Mouse (Mus musculus) MEL (cell line): Measurements from ENCODE around the gene Neil1. TPM values are rescaled to one million over a fixed set of nuclear protein-coding genes. Genes with fewer than 3 reads are reported as not detected.

Source experiments
- DNase-seq: peaks from one replicate; pipeline ENCODE4 v3.0.0; 2011; ENCODE audit warnings: low read depth, low spot score
- H3K27ac ChIP-seq: 2 replicates; pipeline ENCODE4 v1.5.1; 2012; ENCODE audit warnings: low read depth, mild to moderate bottlenecking, control low read depth, low read length, moderate library complexity; ENCODE audit not compliant: control insufficient read depth
- H3K27me3 ChIP-seq, 2 experiments: fragments of 150-350 bp in 1 of 2; sonication (generic) in 1 of 2; 2 replicates each; pipeline ENCODE4 v1.6.1; 2012; ENCODE audit warnings: low read length in 2 of 2, mild to moderate bottlenecking in 2 of 2, improper control_type of control experiment in 1 of 2, moderate library complexity in 1 of 2; ENCODE audit not compliant: insufficient read depth in 2 of 2, control insufficient read depth in 1 of 2
- H3K36me3 ChIP-seq, 2 experiments: 2 replicates each; pipeline ENCODE4 v1.6.1; 2012 to 2014; ENCODE audit warnings: low read length in 2 of 2, improper control_type of control experiment in 1 of 2, inconsistent platforms in 1 of 2, mild to moderate bottlenecking in 1 of 2; ENCODE audit not compliant: insufficient read depth in 2 of 2, control insufficient read depth in 1 of 2
- H3K4me1 ChIP-seq, 2 experiments: fragments of 150-350 bp in 1 of 2; sonication (generic) in 1 of 2; 2 replicates each; pipeline ENCODE4 v1.6.1; 2012; ENCODE audit warnings: low read length in 2 of 2, improper control_type of control experiment in 1 of 2, mild to moderate bottlenecking in 1 of 2; ENCODE audit not compliant: insufficient read depth in 2 of 2, control insufficient read depth in 1 of 2
- H3K4me3 ChIP-seq, 2 experiments: fragments of 150-350 bp in 1 of 2; sonication (generic) in 1 of 2; 2 replicates each; pipeline ENCODE4 v1.5.1; 2012; ENCODE audit warnings: low read depth in 2 of 2, low read length in 2 of 2, mild to moderate bottlenecking in 2 of 2, moderate library complexity in 2 of 2, control low read depth in 1 of 2, improper control_type of control experiment in 1 of 2; ENCODE audit not compliant: control insufficient read depth in 1 of 2, insufficient read depth in 1 of 2
- H3K79me2 ChIP-seq: 2 replicates; pipeline ENCODE4 v1.6.1; 2012; ENCODE audit warnings: mild to moderate bottlenecking, low read length, moderate library complexity; ENCODE audit not compliant: control insufficient read depth, poor library complexity, insufficient read depth
- H3K9ac ChIP-seq: 2 replicates; pipeline ENCODE4 v1.6.1; 2012; ENCODE audit warnings: low read depth, mild to moderate bottlenecking, control low read depth, low read length, moderate library complexity; ENCODE audit not compliant: control insufficient read depth, poor library complexity, severe bottlenecking
- H3K9me3 ChIP-seq: fragments of 150-350 bp; sonication (generic); replicated peaks from 2 replicates; pipeline ENCODE4 v1.6.1; 2012; ENCODE audit warnings: mild to moderate bottlenecking, low read length, improper control_type of control experiment, moderate library complexity; ENCODE audit not compliant: insufficient read depth
- BHLHE40 ChIP-seq: IDR thresholded peaks from 2 replicates; pipeline ENCODE4 v1.6.1; 2012; ENCODE audit warnings: low read depth, mild to moderate bottlenecking, inconsistent platforms, low read length, improper control_type of control experiment, borderline replicate concordance
- CHD1 ChIP-seq: IDR thresholded peaks from 2 replicates; pipeline ENCODE4 v1.6.1; 2012; ENCODE audit warnings: low read depth, mild to moderate bottlenecking, inconsistent platforms, low read length, improper control_type of control experiment
- CHD2 ChIP-seq: IDR thresholded peaks from 2 replicates; pipeline ENCODE4 v1.6.1; 2011; ENCODE audit warnings: low read length, improper control_type of control experiment
- CTCF ChIP-seq, 3 experiments: IDR thresholded peaks in 2 of 3; conservative IDR thresholded peaks in 1 of 3; 2 replicates each; pipeline ENCODE4 v1.5.1; 2011 to 2012; ENCODE audit warnings: low read length in 3 of 3, low read depth in 2 of 3, mild to moderate bottlenecking in 2 of 3, improper control_type of control experiment in 1 of 3, inconsistent platforms in 1 of 3, mixed read lengths in 1 of 3, moderate library complexity in 1 of 3; ENCODE audit not compliant: control insufficient read depth in 1 of 3, insufficient read depth in 1 of 3, poor library complexity in 1 of 3, severe bottlenecking in 1 of 3
- E2F4 ChIP-seq: IDR thresholded peaks from 2 replicates; pipeline ENCODE4 v1.6.1; 2011; ENCODE audit warnings: low read depth, low read length, improper control_type of control experiment, borderline replicate concordance
- EP300 ChIP-seq, 2 experiments: IDR thresholded peaks; 2 replicates each; pipeline ENCODE4 v1.6.1; 2011; ENCODE audit warnings: improper control_type of control experiment in 2 of 2, low read length in 2 of 2, low read depth in 1 of 2, mild to moderate bottlenecking in 1 of 2
- GATA1 ChIP-seq: IDR thresholded peaks from 2 replicates; pipeline ENCODE4 v1.6.1; 2011; ENCODE audit warnings: low read depth, low read length, improper control_type of control experiment
- HCFC1 ChIP-seq: IDR thresholded peaks from 2 replicates; pipeline ENCODE4 v1.6.1; 2012; ENCODE audit warnings: low read depth, mild to moderate bottlenecking, inconsistent platforms, low read length, improper control_type of control experiment, moderate library complexity
- JUND ChIP-seq: IDR thresholded peaks from 2 replicates; pipeline ENCODE4 v1.6.1; 2011; ENCODE audit warnings: low read depth, mild to moderate bottlenecking, improper control_type of control experiment, low read length
- MAX ChIP-seq: IDR thresholded peaks from 2 replicates; pipeline ENCODE4 v1.6.1; 2011; ENCODE audit warnings: low read length, improper control_type of control experiment
- MAZ ChIP-seq: IDR thresholded peaks from 2 replicates; pipeline ENCODE4 v1.6.1; 2012; ENCODE audit warnings: low read depth, mild to moderate bottlenecking, inconsistent platforms, low read length, improper control_type of control experiment
- MEF2A ChIP-seq: IDR thresholded peaks from 2 replicates; pipeline ENCODE4 v1.6.1; 2014; ENCODE audit warnings: low read depth, mild to moderate bottlenecking, inconsistent platforms, low read length, improper control_type of control experiment; ENCODE audit not compliant: poor library complexity, insufficient replicate concordance, severe bottlenecking; ENCODE audit errors: extremely low read depth
- MYB ChIP-seq: IDR thresholded peaks from 2 replicates; pipeline ENCODE4 v1.6.1; 2011; ENCODE audit warnings: mild to moderate bottlenecking, low read depth, low read length, improper control_type of control experiment
- NELFE ChIP-seq: IDR thresholded peaks from 2 replicates; pipeline ENCODE4 v1.6.1; 2011; ENCODE audit warnings: low read depth, low read length, improper control_type of control experiment
- POLR2A ChIP-seq, 2 experiments: IDR thresholded peaks; 2 replicates each; pipeline ENCODE4 v1.6.1; 2011 to 2012; ENCODE audit warnings: low read length in 2 of 2, mild to moderate bottlenecking in 2 of 2, control low read depth in 1 of 2, improper control_type of control experiment in 1 of 2, low read depth in 1 of 2, moderate library complexity in 1 of 2; ENCODE audit not compliant: control insufficient read depth in 1 of 2, insufficient read depth in 1 of 2, poor library complexity in 1 of 2
- POLR2AphosphoS2 ChIP-seq: IDR thresholded peaks from 2 replicates; pipeline ENCODE4 v1.6.1; 2011; ENCODE audit warnings: low read length, improper control_type of control experiment
- RCOR1 ChIP-seq: IDR thresholded peaks from 2 replicates; pipeline ENCODE4 v1.6.1; 2012; ENCODE audit warnings: low read depth, mild to moderate bottlenecking, inconsistent platforms, low read length, improper control_type of control experiment
- SIN3A ChIP-seq: IDR thresholded peaks from 2 replicates; pipeline ENCODE4 v1.6.1; 2012; ENCODE audit warnings: low read length, improper control_type of control experiment, inconsistent platforms
- TBP ChIP-seq: IDR thresholded peaks from 2 replicates; pipeline ENCODE4 v1.8.0; 2011; ENCODE audit warnings: low read depth, low read length, improper control_type of control experiment
- TCF12 ChIP-seq: IDR thresholded peaks from 2 replicates; pipeline ENCODE4 v1.6.1; 2014; ENCODE audit warnings: low read depth, mild to moderate bottlenecking, inconsistent platforms, low read length, improper control_type of control experiment, moderate library complexity
- USF1 ChIP-seq: IDR thresholded peaks from 2 replicates; pipeline ENCODE4 v1.6.1; 2014; ENCODE audit warnings: low read depth, mild to moderate bottlenecking, inconsistent platforms, low read length, improper control_type of control experiment, moderate library complexity
- ZC3H11A ChIP-seq: IDR thresholded peaks from 2 replicates; pipeline ENCODE4 v1.6.1; 2012; ENCODE audit warnings: low read depth, mild to moderate bottlenecking, inconsistent platforms, low read length, improper control_type of control experiment
- ZKSCAN1 ChIP-seq: IDR thresholded peaks from 2 replicates; pipeline ENCODE4 v1.6.1; 2012; ENCODE audit warnings: low read depth, mild to moderate bottlenecking, inconsistent platforms, low read length, improper control_type of control experiment, moderate library complexity
- ZNF384 ChIP-seq: IDR thresholded peaks from 2 replicates; pipeline ENCODE4 v1.6.1; 2012; ENCODE audit warnings: low read depth, mild to moderate bottlenecking, inconsistent platforms, low read length, improper control_type of control experiment
- polyA plus RNA-seq, 2 experiments: library from polyadenylated mRNA; stranded (reverse) in 1 of 2; unstranded in 1 of 2; fragments of >175 nt in 1 of 2; fragments of >200 nt in 1 of 2; gene quantifications; 2 replicates each; pipeline versions ENCODE4 v1.2.1 to v1.2.4; 2012; ENCODE audit warnings: low replicate concordance in 2 of 2, low read depth in 1 of 2; ENCODE audit not compliant: insufficient read length in 2 of 2, insufficient read depth in 1 of 2, missing spikeins in 1 of 2
- total RNA-seq: library from RNA; depleted of rRNA; stranded (reverse); fragments of 300-350 nt; gene quantifications from 2 replicates; pipeline ENCODE4 v1.2.3, GENCODE M21; 2012

The Neil1 gene
- total and polyA plus RNA-seq, 3 experiments: 1.8 to 4.3 TPM; not detected in 1

DNA sequence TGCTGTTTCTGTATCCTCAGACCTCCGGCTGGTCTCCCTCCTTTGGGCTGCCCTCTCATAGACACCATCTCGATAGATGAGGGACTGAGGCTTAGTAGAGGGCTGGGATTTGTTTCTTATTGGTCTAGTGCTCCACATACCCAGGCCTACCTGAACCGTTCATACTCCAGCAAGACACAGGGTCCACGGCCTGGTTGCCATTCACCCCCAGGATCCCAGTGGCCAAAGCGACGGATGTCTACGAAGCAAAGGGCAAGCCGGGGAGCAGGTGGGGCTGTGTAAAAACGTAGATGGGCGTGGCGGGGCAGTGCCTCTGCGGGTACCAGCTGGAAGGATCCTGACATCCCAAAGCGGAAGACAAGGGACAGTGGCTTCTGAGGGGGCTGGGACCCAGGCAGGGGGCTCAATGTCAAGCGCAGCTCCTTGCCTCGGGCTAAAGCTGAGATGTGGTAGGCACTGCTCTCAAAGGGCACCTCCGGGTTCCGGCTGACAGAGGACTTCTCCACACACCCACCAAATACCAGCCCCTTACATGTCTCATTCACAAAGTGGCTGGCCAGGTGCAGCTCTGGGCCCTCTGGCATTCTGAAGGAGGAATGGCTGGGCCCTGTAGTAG lies 1.5 kb downstream of the Neil1 start:
- H3K79me2 ChIP-seq: no peaks in the 10 kb centered on the region; the same call in 1 of the 2 replicates
- no peaks in the 10 kb centered on the region for H3K27me3 ChIP-seq
- H3K9me3 ChIP-seq: no peaks in the 10 kb centered on the region
- TF ChIP-seq TBP: no peak
- no peak for TF ChIP-seq CHD2
- no peak for TF ChIP-seq MAX
- no peak for TF ChIP-seq NELFE
- no peak for TF ChIP-seq CHD1
- no peak for TF ChIP-seq RCOR1
- TF ChIP-seq SIN3A: no peak
- TF ChIP-seq EP300 (IDR thresholded peaks at IDR 0.05; ENCODE audit: low read depth in 1 of 2, low read length in 2 of 2): no peak
- H3K27ac ChIP-seq: no peak overlapping the region
- H3K36me3 ChIP-seq: no peaks in the 10 kb centered on the region; a peak in 2 of 4 replicates
- no peaks in the 10 kb centered on the region; a peak in 1 of 4 replicates for H3K4me1 ChIP-seq
- no peak overlapping the region for H3K9ac ChIP-seq
- DNase-seq: no peak
- H3K4me3 ChIP-seq: no peak overlapping the region

DNA sequence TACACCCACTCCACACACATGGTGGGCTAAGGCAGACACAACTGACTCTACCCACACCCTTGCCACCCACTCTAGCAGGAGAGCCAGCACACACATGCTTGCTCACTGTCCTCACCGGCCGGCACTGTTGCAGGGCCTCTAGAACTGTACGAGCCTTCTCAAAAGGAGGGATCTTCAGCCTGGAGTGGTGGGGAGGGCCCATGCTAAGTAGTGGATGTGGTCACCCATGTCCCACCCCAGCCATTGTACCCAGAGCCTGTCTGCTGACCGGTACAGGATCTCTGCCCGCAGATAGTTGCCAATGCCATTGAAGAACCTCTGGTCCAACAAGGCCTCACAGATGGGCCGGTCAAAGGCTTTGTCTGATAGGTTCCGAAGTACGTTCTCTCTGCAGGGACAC lies 3.3 kb downstream of the Neil1 start:
- no peak for TF ChIP-seq POLR2A (IDR thresholded peaks at IDR 0.05; ENCODE audit: control insufficient read depth in 1 of 2, insufficient read depth in 1 of 2, low read depth in 1 of 2, low read length in 2 of 2, poor library complexity in 1 of 2)
- TF ChIP-seq E2F4: no peak
- TF ChIP-seq USF1: no peak
- TF ChIP-seq TCF12: no peak
- TF ChIP-seq JUND: no peak
- no peak for TF ChIP-seq NELFE
- no peak for TF ChIP-seq CTCF (IDR thresholded peaks at IDR 0.05 in 2 of 3, conservative IDR thresholded peaks at IDR 0.05 in 1 of 3; ENCODE audit: control insufficient read depth in 1 of 3, insufficient read depth in 1 of 3, low read depth in 2 of 3, low read length in 3 of 3, poor library complexity in 1 of 3, severe bottlenecking in 1 of 3)
- TF ChIP-seq GATA1: no peak
- TF ChIP-seq MYB: no peak
- TF ChIP-seq POLR2AphosphoS2: no peak
- no peak for TF ChIP-seq ZKSCAN1
- TF ChIP-seq ZC3H11A: no peak
- TF ChIP-seq MEF2A: no peak
- TF ChIP-seq MAZ: no peak
- TF ChIP-seq BHLHE40: no peak
- no peak for TF ChIP-seq ZNF384
- no peak for TF ChIP-seq HCFC1
- TF ChIP-seq CHD1: no peak

More for the DNA sequence above, 3.3 kb downstream of the Neil1 start:
- Histone ChIP-seq H3K79me2 (no peaks in the 10 kb centered on the region; the same call in 1 of the 2 replicates), H3K9me3 (no peaks in the 10 kb centered on the region), H3K27ac (no peak overlapping the region), H3K4me1 (no peaks in the 10 kb centered on the region; a peak in 1 of 4 replicates), H3K27me3 (no peaks in the 10 kb centered on the region), H3K4me3 (no peak overlapping the region), H3K9ac (no peak overlapping the region), H3K36me3 (no peaks in the 10 kb centered on the region; a peak in 2 of 4 replicates)
- DNase-seq: no peak
